Mouse (Mus musculus) E14TG2a.4 (cell line): Measurements from ENCODE around the gene Zfp973.
"Not testable (repeated sequence)": the region's sequence is repeated elsewhere in the genome, so short reads cannot be mapped to it uniquely, and the experiment has no call there.

Source experiments
- CTCF ChIP-seq: conservative IDR thresholded peaks from 2 replicates; pipeline ENCODE4 v1.5.1; 2014; ENCODE audit warnings: low read length
- NANOG ChIP-seq: IDR thresholded peaks from 2 replicates; pipeline ENCODE4 v1.6.1; 2014; ENCODE audit warnings: borderline replicate concordance, low read length, mixed read lengths
- POU5F1 ChIP-seq: IDR thresholded peaks from 2 replicates; pipeline ENCODE4 v1.6.1; 2014; ENCODE audit warnings: low read length, borderline replicate concordance

GRCm38 (mm10) chr2:176708051-176708450, 37.7 kb downstream of the Zfp973 start, which contains the start of gene Gm14305:
- TF ChIP-seq CTCF, NANOG, POU5F1: not testable (repeated sequence)
